Mouse (Mus musculus) neural tube, embryonic 13.5 days (tissue): ENCODE measurements at regions not wholly inside any gene's neighbourhood (a gene's known extent, or its start where the extent isn't known, plus 50 kb on each side); places are given as distances from the start of the nearest gene placed in this dataset.
A peak's percentile ranks its signal among the peaks of the same experiment; 100 is the strongest.
"Not testable (repeated sequence)": the region's sequence is repeated elsewhere in the genome, so short reads cannot be mapped to it uniquely, and the experiment has no call there.

Source experiments
- ATAC-seq: fragments of 200-750 bp; cut with Nextera tagmentation; 2 replicates; pipeline ENCODE4 v1.8.0; 2017; ENCODE audit warnings: low read depth, mild to moderate bottlenecking, moderate TSS enrichment, moderate library complexity
- H3K27ac ChIP-seq: fragments of 300-500 bp; sonication (generic); replicated peaks from 2 replicates; pipeline ENCODE4 v1.5.1; 2015; ENCODE audit warnings: moderate library complexity, mild to moderate bottlenecking, inconsistent platforms
- H3K27me3 ChIP-seq: fragments of 300-500 bp; sonication (generic); 2 replicates; pipeline ENCODE4 v1.6.1; 2015; ENCODE audit warnings: mild to moderate bottlenecking, inconsistent platforms
- H3K36me3 ChIP-seq: fragments of 300-500 bp; sonication (generic); 2 replicates; pipeline ENCODE4 v1.6.1; 2015; ENCODE audit warnings: mild to moderate bottlenecking, inconsistent platforms
- H3K4me1 ChIP-seq: fragments of 300-500 bp; sonication (generic); replicated peaks from 2 replicates; pipeline ENCODE4 v1.6.1; 2015; ENCODE audit warnings: inconsistent platforms
- H3K4me2 ChIP-seq: fragments of 300-500 bp; sonication (generic); 2 replicates; pipeline ENCODE4 v1.6.1; 2015; ENCODE audit warnings: inconsistent platforms, mild to moderate bottlenecking, moderate library complexity
- H3K4me3 ChIP-seq: fragments of 300-500 bp; sonication (generic); 2 replicates; pipeline ENCODE4 v1.5.1; 2015; ENCODE audit warnings: mild to moderate bottlenecking, inconsistent platforms
- H3K9ac ChIP-seq: fragments of 300-500 bp; sonication (generic); 2 replicates; pipeline ENCODE4 v1.6.1; 2015; ENCODE audit warnings: moderate library complexity, mild to moderate bottlenecking, inconsistent platforms
- H3K9me3 ChIP-seq: fragments of 300-500 bp; sonication (generic); 2 replicates; pipeline ENCODE4 v1.6.1; 2016; ENCODE audit warnings: inconsistent platforms
- WGBS: fragments of 180-500 bp; shearing (Covaris S2); methylation state at CpG from one replicate; pipeline ENCODE4 v1.1.7; 2015; 5-methylcytosine and 5-hydroxymethylcytosine counted together

GRCm38 (mm10) chr3:20777883-20778282 lies 410.9 kb upstream of the Agtr1b start:
- ATAC-seq = no peak
- H3K4me2 ChIP-seq = no peak overlapping the region
- no peaks in the 10 kb centered on the region for H3K27me3 ChIP-seq

GRCm38 (mm10) chr3:20776964-20777304 lies 410.0 kb upstream of the Agtr1b start:
- Histone ChIP-seq H3K9ac (no peak overlapping the region), H3K4me3 (no peak overlapping the region), H3K27me3 (no peaks in the 10 kb centered on the region), H3K36me3 (no peaks in the 10 kb centered on the region), H3K9me3 (no peaks in the 10 kb centered on the region), H3K4me2 (no peak overlapping the region), H3K27ac (peak overlapping the region; percentile 71), H3K4me1 (peaks cover 12% of the 10 kb centered on the region; the same call in 1 of the 2 replicates)
- peak; percentile 42; the same call in 1 of the 2 replicates for ATAC-seq
- WGBS = 60% methylated on average over 2 of the region's 2 CpGs

More at GRCm38 (mm10) chr3:20777883-20778282, 410.9 kb upstream of the Agtr1b start:
- Histone ChIP-seq H3K9me3 (no peaks in the 10 kb centered on the region), H3K4me1 (peaks cover 12% of the 10 kb centered on the region; the same call in 1 of the 2 replicates), H3K27ac (no peak overlapping the region), H3K4me3 (no peak overlapping the region), H3K36me3 (no peaks in the 10 kb centered on the region), H3K9ac (no peak overlapping the region)

GRCm38 (mm10) chr3:20776128-20776963 lies 409.4 kb upstream of the Agtr1b start:
- Histone ChIP-seq H3K4me1 (peaks cover 12% of the 10 kb centered on the region; the same call in 1 of the 2 replicates), H3K27me3 (no peaks in the 10 kb centered on the region), H3K9me3 (no peaks in the 10 kb centered on the region), H3K27ac (peak overlapping the region; percentile 71), H3K4me3 (no peak overlapping the region), H3K4me2 (no peak overlapping the region), H3K36me3 (no peaks in the 10 kb centered on the region), H3K9ac (no peak overlapping the region)
- 25% methylated on average over 4 of the region's 4 CpGs for WGBS
- peak; percentile 98 for ATAC-seq

DNA sequence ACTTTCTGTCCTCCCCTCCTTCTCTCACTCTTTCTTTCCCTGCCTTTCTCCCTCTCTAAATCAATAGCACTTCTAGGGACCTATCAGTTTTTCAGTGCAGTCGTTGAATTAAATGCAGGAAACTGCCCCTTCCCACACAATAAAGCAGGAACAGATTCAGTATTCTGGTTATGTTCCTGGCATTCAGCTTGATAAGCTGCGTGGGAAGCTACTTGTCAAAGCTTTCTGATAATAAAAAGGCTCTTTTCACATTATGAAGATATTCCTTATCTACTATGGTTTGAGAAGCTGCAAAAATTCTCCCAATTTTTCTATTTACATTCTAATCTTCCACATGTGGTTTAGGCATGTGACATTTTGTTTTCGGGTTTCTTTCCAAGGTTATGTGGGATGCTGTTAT lies 367.3 kb upstream of the Agtr1b start:
- H3K36me3 ChIP-seq = no peaks in the 10 kb centered on the region
- no peak for ATAC-seq
- no peaks in the 10 kb centered on the region for H3K27me3 ChIP-seq
- 73% methylated on average over 3 of the region's 3 CpGs for WGBS
- no peak overlapping the region for H3K4me3 ChIP-seq
- no peak overlapping the region for H3K4me2 ChIP-seq
- no peak overlapping the region for H3K9ac ChIP-seq
- no peaks in the 10 kb centered on the region for H3K9me3 ChIP-seq
- H3K27ac ChIP-seq = no peak overlapping the region
- H3K4me1 ChIP-seq = no peaks in the 10 kb centered on the region

DNA sequence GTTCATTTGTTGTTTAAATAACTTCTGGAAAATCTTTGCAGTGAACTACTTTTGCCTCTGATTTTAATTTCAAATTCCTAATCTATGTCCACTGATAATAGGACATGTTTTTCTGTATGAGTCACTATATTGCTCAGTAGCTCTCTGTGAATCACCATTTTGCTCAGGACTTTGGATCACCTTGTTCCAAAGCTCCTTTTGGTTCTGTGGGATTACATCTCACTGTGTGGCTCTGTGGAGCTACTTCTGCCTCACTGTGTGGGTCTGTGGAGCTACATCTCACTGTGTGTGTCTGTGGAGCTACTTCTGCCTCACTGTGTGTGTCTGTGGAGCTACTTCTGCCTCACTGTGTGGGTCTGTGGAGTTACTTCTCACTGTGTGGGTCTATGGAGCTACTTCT lies 365.0 kb upstream of the Agtr1b start:
- H3K27me3 ChIP-seq = no peaks in the 10 kb centered on the region
- no peak for ATAC-seq
- H3K4me3 ChIP-seq = no peak overlapping the region

GRCm38 (mm10) chr3:20730481-20730880 lies 363.5 kb upstream of the Agtr1b start:
- no peak overlapping the region for H3K27ac ChIP-seq
- H3K9me3 ChIP-seq = no peaks in the 10 kb centered on the region
- no peak overlapping the region for H3K9ac ChIP-seq
- no peak overlapping the region for H3K4me3 ChIP-seq
- H3K36me3 ChIP-seq = no peaks in the 10 kb centered on the region
- H3K4me2 ChIP-seq = no peak overlapping the region
- H3K27me3 ChIP-seq = no peaks in the 10 kb centered on the region
- H3K4me1 ChIP-seq = no peaks in the 10 kb centered on the region
- ATAC-seq = no peak

More for the DNA sequence above, 365.0 kb upstream of the Agtr1b start:
- Histone ChIP-seq H3K9me3 (no peaks in the 10 kb centered on the region), H3K9ac (no peak overlapping the region), H3K4me2 (no peak overlapping the region), H3K36me3 (no peaks in the 10 kb centered on the region), H3K27ac (no peak overlapping the region), H3K4me1 (no peaks in the 10 kb centered on the region)

DNA sequence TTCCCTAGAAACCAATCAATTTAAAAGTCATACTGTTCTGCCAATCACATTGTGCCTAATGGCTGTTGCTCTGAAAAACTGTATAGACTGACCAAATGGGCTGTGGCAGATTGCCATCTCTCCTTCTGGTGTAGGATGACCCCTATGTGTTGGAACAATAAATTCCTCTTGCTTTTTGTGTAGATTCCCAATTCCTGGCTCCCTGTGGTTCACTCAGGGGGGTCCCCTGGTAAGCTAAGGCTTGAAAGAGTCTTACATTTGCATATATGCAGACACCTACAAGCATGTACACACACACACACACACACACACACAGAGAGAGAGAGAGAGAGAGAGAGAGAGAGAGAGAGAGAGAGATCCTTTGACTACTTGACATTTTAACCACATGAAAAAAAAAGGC lies 362.8 kb upstream of the Agtr1b start:
- not testable (repeated sequence) for H3K9ac ChIP-seq, H3K27ac ChIP-seq, H3K4me2 ChIP-seq, ATAC-seq, H3K36me3 ChIP-seq, H3K9me3 ChIP-seq, H3K4me1 ChIP-seq, H3K4me3 ChIP-seq, H3K27me3 ChIP-seq

GRCm38 (mm10) chr3:20714671-20715070 lies 347.7 kb upstream of the Agtr1b start:
- Histone ChIP-seq H3K9me3 (no peaks in the 10 kb centered on the region), H3K27ac (no peak overlapping the region), H3K4me2 (no peak overlapping the region), H3K4me3 (no peak overlapping the region), H3K36me3 (no peaks in the 10 kb centered on the region), H3K27me3 (no peaks in the 10 kb centered on the region), H3K4me1 (no peaks in the 10 kb centered on the region), H3K9ac (no peak overlapping the region)
- WGBS = 48% methylated on average over 1 of the region's 1 CpGs
- no peak for ATAC-seq

DNA sequence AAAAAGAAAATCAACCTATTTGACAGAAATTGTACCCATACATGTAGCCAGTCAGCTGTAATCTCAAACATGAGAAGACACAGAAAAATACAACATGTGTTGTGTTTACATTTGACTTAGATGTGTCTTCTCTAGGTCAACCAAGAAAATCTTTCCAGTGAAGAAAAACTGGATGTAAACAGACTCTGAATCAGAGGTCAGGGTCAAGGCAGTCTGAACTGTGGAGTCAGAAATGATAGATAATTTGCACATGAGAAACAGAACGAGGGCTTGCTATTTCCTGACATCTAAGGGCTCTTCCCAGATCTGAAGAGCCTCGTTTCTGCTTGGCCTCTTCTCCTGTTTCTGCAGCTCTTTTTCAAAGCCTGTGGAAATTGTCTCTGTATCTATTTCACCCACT lies 342.7 kb upstream of the Agtr1b start:
- Histone ChIP-seq H3K4me3 (no peak overlapping the region), H3K36me3 (no peaks in the 10 kb centered on the region), H3K4me1 (no peaks in the 10 kb centered on the region), H3K27me3 (no peaks in the 10 kb centered on the region), H3K9me3 (no peaks in the 10 kb centered on the region), H3K4me2 (no peak overlapping the region), H3K9ac (no peak overlapping the region), H3K27ac (no peak overlapping the region)
- ATAC-seq = no peak
- WGBS = 62% methylated on average over 2 of the region's 2 CpGs

GRCm38 (mm10) chr3:20695322-20695859 lies 328.4 kb upstream of the Agtr1b start:
- H3K27me3 ChIP-seq = no peaks in the 10 kb centered on the region
- ATAC-seq = no peak
- no peak overlapping the region for H3K9ac ChIP-seq

GRCm38 (mm10) chr3:20680944-20681494 lies 314.0 kb upstream of the Agtr1b start:
- H3K27ac ChIP-seq = no peak overlapping the region
- no peaks in the 10 kb centered on the region for H3K27me3 ChIP-seq
- no peak overlapping the region for H3K4me3 ChIP-seq
- WGBS = 87% methylated on average over 6 of the region's 6 CpGs
- no peak overlapping the region for H3K4me2 ChIP-seq
- no peaks in the 10 kb centered on the region for H3K9me3 ChIP-seq
- H3K4me1 ChIP-seq = no peaks in the 10 kb centered on the region
- no peaks in the 10 kb centered on the region for H3K36me3 ChIP-seq
- ATAC-seq = no peak
- no peak overlapping the region for H3K9ac ChIP-seq

More at GRCm38 (mm10) chr3:20695322-20695859, 328.4 kb upstream of the Agtr1b start:
- no peak overlapping the region for H3K27ac ChIP-seq
- WGBS = 83% methylated on average over 2 of the region's 2 CpGs
- H3K4me1 ChIP-seq = no peaks in the 10 kb centered on the region
- H3K4me2 ChIP-seq = no peak overlapping the region
- no peaks in the 10 kb centered on the region for H3K36me3 ChIP-seq
- H3K9me3 ChIP-seq = no peaks in the 10 kb centered on the region
- H3K4me3 ChIP-seq = no peak overlapping the region

- Histone ChIP-seq H3K27ac (no peak overlapping the region; the same call in 1 of the 2 replicates), H3K4me2 (no peak overlapping the region), H3K36me3 (no peaks in the 10 kb centered on the region), H3K4me1 (no peaks in the 10 kb centered on the region), H3K9me3 (0 out of 2 replicates have a peak, but pooled peaks cover 4% of the 10 kb centered on the region), H3K9ac (no peak overlapping the region), H3K27me3 (no peaks in the 10 kb centered on the region), H3K4me3 (no peak overlapping the region)
- 72% methylated on average over 1 of the region's 1 CpGs for WGBS
- peak; percentile 53; the same call in 1 of the 2 replicates for ATAC-seq
Observed at GRCm38 (mm10) chr3:20661883-20662282, 294.9 kb upstream of the Agtr1b start.
